Mouse (Mus musculus): ENCODE measurements around the gene 1600014C10Rik. TPM values are rescaled to one million over a fixed set of nuclear protein-coding genes. Genes with fewer than 3 reads are reported as not detected.
A peak's percentile ranks its signal among the peaks of the same experiment; 100 is the strongest.

Gene 1600014C10Rik
- total RNA-seq (2015; ENCODE audit: low replicate concordance) (4.8 and 10.6 TPM in 2 replicates), total RNA-seq (2017; ENCODE audit: low replicate concordance) (7.7 and 8.8 TPM in 2 replicates)

- ATAC-seq (replicated peaks; ENCODE audit: low FRiP score, poor library complexity, severe bottlenecking): peak; percentile 54
Measured at GRCm38 (mm10) chr7:38182962-38183687, at the start of gene 1600014C10Rik. Gene 1600014C10Rik, plus strand, starts transcription at chr7:38183217.

DNA sequence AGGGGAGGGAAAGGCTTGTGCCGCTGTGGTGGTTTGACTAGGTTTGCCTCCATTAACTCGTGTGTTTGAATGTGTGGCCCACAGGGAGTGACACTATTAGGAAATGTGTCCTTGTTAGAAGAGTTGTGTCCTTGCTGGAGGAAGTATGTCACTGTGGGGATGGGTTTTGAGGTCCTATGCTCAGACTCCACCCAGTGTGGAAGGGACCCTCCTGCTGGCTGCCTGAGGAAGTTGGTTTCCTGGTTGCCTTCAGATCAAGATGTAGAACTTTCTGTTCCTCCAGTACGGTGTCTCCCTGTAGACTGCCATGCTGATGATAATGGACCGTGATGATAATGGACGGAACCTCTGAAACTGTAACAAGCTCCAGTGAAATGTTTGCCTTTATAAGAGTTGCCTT, 48.5 kb upstream of the 1600014C10Rik start:
- ATAC-seq (replicated peaks; ENCODE audit: low FRiP score, poor library complexity, severe bottlenecking): no peak

DNA sequence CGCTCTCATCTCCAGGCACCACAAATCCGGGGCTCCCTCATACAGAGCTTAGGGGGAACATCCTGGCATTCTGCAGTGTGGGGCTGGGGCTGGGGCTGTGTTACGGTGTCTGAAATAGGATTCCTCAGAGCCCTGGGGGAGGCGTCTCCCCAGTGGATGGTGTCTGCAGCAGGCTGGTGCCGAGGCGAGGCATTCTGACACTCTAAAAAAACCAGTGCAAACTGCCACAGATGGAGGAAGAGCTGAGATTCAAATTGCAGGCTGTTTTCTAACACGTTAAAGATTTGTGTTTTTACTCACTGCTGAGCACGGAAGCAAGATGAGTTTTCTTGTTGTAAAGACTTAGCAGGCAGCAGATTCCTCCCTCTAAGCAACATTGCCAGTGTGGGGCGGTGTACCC, 42.7 kb upstream of the 1600014C10Rik start:
- ATAC-seq (replicated peaks; ENCODE audit: low FRiP score, poor library complexity, severe bottlenecking): no peak

- ATAC-seq (replicated peaks; ENCODE audit: low FRiP score, poor library complexity, severe bottlenecking): peak; percentile 77
Measured at GRCm38 (mm10) chr7:38141747-38142545, 41.1 kb upstream of the 1600014C10Rik start.

- no peak for ATAC-seq (replicated peaks; ENCODE audit: low FRiP score, poor library complexity, severe bottlenecking)
Measured at GRCm38 (mm10) chr7:38147477-38147876, 35.5 kb upstream of the 1600014C10Rik start.

DNA sequence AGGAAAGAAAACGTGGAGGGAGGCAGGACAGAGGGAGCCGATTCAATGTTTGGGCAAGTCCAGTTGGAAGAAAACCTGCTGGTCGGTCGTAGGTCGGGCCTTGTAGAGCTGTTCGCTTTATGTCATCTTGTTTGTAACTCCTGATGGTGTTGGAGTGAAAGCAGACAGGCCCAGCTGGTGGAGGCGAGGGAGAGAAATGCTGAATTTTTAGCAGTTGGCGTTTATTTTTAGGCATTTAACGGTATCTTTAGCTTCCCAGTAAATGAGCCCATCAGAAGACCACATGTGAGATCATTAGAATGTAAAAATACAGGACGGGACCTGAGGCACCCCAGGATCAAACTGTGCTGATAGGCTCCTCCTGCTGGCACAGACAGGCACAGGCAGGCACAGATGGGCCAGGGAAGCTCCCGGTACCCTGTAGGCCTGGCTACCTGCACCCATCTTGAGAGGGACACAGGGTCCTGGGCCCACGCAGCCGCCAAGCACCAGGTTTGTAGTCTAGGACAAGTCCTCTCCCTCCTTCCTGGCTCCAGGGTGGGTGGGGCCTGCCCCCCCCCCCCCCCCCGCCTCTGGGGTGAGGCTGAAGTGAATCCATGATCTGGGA, 31.2 kb upstream of the 1600014C10Rik start:
- ATAC-seq (replicated peaks; ENCODE audit: low FRiP score, poor library complexity, severe bottlenecking): no peak

GRCm38 (mm10) chr7:38152571-38152970, 30.4 kb upstream of the 1600014C10Rik start:
- no peak for ATAC-seq (replicated peaks; ENCODE audit: low FRiP score, poor library complexity, severe bottlenecking)

GRCm38 (mm10) chr7:38155829-38156228, 27.2 kb upstream of the 1600014C10Rik start:
- ATAC-seq (replicated peaks; ENCODE audit: low FRiP score, poor library complexity, severe bottlenecking): no peak

- no peak for ATAC-seq (replicated peaks; ENCODE audit: low FRiP score, poor library complexity, severe bottlenecking)
Measured at GRCm38 (mm10) chr7:38158764-38159458, 24.1 kb upstream of the 1600014C10Rik start.

- no peak for ATAC-seq (replicated peaks; ENCODE audit: low FRiP score, poor library complexity, severe bottlenecking)
Measured at GRCm38 (mm10) chr7:38161438-38161837, 21.6 kb upstream of the 1600014C10Rik start.

DNA sequence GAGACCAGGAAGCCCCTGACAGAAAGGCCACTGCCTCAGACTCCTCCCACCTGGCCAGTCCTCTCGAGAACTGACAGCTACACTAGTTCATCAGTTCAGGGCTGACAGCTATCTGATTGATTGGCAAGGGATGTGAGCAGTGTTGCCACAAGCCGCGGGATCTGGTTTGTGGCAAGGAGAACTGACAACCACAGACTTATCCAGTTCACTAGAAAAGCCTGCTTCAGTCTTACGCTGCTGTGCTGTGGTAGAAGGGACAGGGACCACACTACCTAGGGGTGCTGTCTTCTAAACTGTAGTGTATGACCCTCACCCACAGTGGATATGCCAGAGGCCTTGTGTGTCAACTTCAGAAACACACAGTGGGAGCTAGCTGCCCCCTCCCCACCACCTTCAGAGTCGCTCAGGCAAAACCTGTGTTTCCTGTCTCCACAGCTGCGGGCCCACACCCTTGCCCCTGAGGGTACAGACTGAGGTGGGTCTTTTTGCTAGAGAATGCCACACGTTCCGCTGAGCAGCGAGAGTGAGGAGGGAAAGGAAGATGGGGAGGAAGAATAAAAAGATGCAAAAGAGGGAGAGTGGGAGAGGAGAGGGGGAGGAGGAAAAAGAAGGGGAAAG, 19.5 kb upstream of the 1600014C10Rik start:
- no peak for ATAC-seq (replicated peaks; ENCODE audit: low FRiP score, poor library complexity, severe bottlenecking)

GRCm38 (mm10) chr7:38166930-38167645, 15.9 kb upstream of the 1600014C10Rik start:
- no peak for ATAC-seq (replicated peaks; ENCODE audit: low FRiP score, poor library complexity, severe bottlenecking)

GRCm38 (mm10) chr7:38167724-38168141, 15.3 kb upstream of the 1600014C10Rik start:
- ATAC-seq (replicated peaks; ENCODE audit: low FRiP score, poor library complexity, severe bottlenecking): no peak

DNA sequence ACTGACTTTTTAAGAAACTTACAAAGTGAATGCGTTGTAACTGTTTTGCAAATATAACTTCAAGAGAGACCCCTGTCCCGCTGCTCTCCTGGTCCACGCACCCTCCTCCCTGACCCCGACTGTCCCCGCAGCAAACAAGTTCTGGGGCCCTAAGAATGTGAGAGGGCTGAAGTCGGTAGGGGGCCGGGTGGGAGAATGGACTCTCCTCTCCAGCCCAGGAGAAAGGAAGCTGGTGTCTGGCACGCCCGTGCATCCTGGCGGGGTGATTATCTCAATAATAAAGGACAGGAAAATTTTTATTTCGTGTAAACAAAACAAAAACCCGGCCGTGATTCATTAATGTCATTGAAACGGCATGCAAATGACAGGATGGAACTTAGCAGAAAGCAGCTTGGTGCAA, 9.1 kb upstream of the 1600014C10Rik start:
- no peak for ATAC-seq (replicated peaks; ENCODE audit: low FRiP score, poor library complexity, severe bottlenecking)

DNA sequence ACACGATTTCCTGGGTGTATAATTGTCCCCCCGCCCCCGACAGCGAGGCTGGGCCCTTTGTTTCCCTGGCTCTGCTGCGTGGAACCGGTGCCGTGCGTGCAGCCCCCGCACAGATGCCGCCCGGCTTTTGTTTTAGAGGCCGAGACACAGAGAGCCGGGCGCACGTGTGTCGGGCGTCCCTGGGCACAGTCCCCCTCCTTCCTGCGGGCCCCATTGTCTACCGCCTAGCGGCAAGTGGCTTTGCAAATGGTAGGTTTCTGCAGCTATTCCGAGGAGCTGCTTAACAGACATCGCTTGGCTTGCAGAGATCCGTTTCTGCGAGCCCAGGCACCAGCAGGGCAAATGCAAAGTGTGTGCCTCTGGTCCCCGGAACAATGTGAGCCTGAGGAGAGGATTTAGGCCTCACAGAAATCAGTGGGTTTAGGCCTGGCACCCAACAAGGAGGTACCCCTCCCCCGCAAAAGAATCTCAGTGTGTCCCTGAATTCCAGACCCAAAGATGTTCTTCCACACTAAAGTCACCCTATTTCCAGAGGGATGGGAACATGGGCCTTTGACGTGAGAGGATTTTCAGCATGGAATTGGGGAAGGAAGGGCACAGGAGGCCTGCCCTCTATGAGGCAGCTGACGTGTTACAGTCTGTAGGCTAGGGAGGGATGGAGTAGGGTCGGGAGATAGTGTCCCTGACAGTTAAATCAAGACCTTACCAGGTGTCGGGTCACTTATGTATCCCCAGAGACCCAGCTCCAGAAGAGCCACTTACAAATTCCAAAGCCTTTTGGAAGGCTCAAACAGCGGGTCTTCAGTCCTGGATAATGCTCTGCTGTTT, 8.5 kb upstream of the 1600014C10Rik start:
- no peak for ATAC-seq (replicated peaks; ENCODE audit: low FRiP score, poor library complexity, severe bottlenecking)

- no peak for ATAC-seq (replicated peaks; ENCODE audit: low FRiP score, poor library complexity, severe bottlenecking)
Measured at GRCm38 (mm10) chr7:38176056-38176455, 7.0 kb upstream of the 1600014C10Rik start.

- ATAC-seq (replicated peaks; ENCODE audit: low FRiP score, poor library complexity, severe bottlenecking): no peak
Measured at GRCm38 (mm10) chr7:38179896-38180295, 3.1 kb upstream of the 1600014C10Rik start.

DNA sequence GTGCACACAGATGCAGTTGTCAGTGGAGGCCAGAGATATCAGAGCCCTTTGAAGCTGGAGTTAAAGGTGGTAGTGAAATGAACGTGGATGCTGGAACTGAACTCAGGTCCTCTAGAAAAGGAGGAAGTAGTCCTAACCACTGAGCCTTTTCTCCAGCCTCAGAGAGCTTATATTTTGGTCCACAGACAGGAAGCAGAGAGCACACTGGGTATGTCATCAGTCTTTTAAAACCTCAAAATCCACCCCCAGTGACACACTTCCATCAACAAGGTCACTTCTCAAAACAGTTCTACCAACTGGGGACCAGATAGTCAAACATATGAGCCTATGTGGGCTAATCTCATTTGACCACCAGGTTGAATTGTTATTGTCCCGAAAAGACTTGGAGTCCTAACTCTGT, 1.7 kb upstream of the 1600014C10Rik start:
- ATAC-seq (replicated peaks; ENCODE audit: low FRiP score, poor library complexity, severe bottlenecking): no peak

Data from erythroblast, adult 5-6 weeks (primary cell).